Mouse (Mus musculus) midbrain, embryonic 15.5 days (tissue): ENCODE measurements around the gene Try4. TPM values are rescaled to one million over a fixed set of nuclear protein-coding genes. Genes with fewer than 3 reads are reported as not detected.
"Not testable (repeated sequence)": the region's sequence is repeated elsewhere in the genome, so short reads cannot be mapped to it uniquely, and the experiment has no call there.

Experiments
- ATAC-seq: fragments of 200-750 bp; cut with Nextera tagmentation; replicated peaks from 2 replicates; pipeline ENCODE4 v1.8.0; 2017; ENCODE audit warnings: moderate TSS enrichment
- H3K27ac ChIP-seq: fragments of 300-500 bp; sonication (generic); 2 replicates; pipeline ENCODE4 v1.5.1; 2015; ENCODE audit warnings: mild to moderate bottlenecking, inconsistent platforms
- H3K27me3 ChIP-seq: fragments of 300-500 bp; sonication (generic); replicated peaks from 2 replicates; pipeline ENCODE4 v1.6.1; 2015; ENCODE audit warnings: inconsistent platforms
- H3K36me3 ChIP-seq: fragments of 300-500 bp; sonication (generic); replicated peaks from 2 replicates; pipeline ENCODE4 v1.6.1; 2015; ENCODE audit warnings: inconsistent platforms
- H3K4me1 ChIP-seq: fragments of 300-500 bp; sonication (generic); 2 replicates; pipeline ENCODE4 v1.6.1; 2015; ENCODE audit warnings: inconsistent platforms
- H3K4me2 ChIP-seq: fragments of 300-500 bp; sonication (generic); 2 replicates; pipeline ENCODE4 v1.6.1; 2015; ENCODE audit warnings: inconsistent platforms, mild to moderate bottlenecking, moderate library complexity
- H3K4me3 ChIP-seq: fragments of 300-500 bp; sonication (generic); 2 replicates; pipeline ENCODE4 v1.5.1; 2015; ENCODE audit warnings: mild to moderate bottlenecking, inconsistent platforms
- H3K9ac ChIP-seq: fragments of 300-500 bp; sonication (generic); 2 replicates; pipeline ENCODE4 v1.6.1; 2015; ENCODE audit warnings: mild to moderate bottlenecking, inconsistent platforms
- H3K9me3 ChIP-seq: fragments of 300-500 bp; sonication (generic); 2 replicates; pipeline ENCODE4 v1.6.1; 2016; ENCODE audit warnings: inconsistent platforms
- WGBS: fragments of 180-500 bp; shearing (Covaris S2); methylation state at CpG from one replicate; pipeline ENCODE4 v1.1.7; 2015; ENCODE audit warnings: mixed read lengths; 5-methylcytosine and 5-hydroxymethylcytosine counted together
- polyA plus RNA-seq: library from polyadenylated mRNA; unstranded; fragments of >200 nt; fragmentation: Nextera tagmentation; extraction: Ambion mirVana; gene quantifications from 2 replicates; pipeline ENCODE4 v1.2.1, GENCODE M21; 2015

Try4 gene
- polyA plus RNA-seq, result not detected in 2 replicates

GRCm38 (mm10) chr6:41301969-41302368, at the start of gene Try4:
TSS of gene Try4 (plus strand) at chr6:41302269.
- H3K27me3 ChIP-seq, result no peaks in the 10 kb centered on the region
- no peak within 1 kb of the TSS for H3K9ac ChIP-seq
- H3K36me3 ChIP-seq, result no peaks in the 10 kb centered on the region
- 74% methylated on average over 1 of the region's 1 CpGs for WGBS
- H3K27ac ChIP-seq, result no peak within 1 kb of the TSS
- no peak within 1 kb of the TSS for H3K4me2 ChIP-seq
- H3K4me3 ChIP-seq, result no peak within 1 kb of the TSS
- H3K4me1 ChIP-seq, result no peaks in the 10 kb centered on the region
- no peak for ATAC-seq
- H3K9me3 ChIP-seq, result no peaks in the 10 kb centered on the region

GRCm38 (mm10) chr6:41253314-41253713, 48.8 kb upstream of the Try4 start:
- not testable (repeated sequence) for H3K4me2 ChIP-seq, H3K4me1 ChIP-seq, H3K27ac ChIP-seq, H3K9me3 ChIP-seq, H3K4me3 ChIP-seq, ATAC-seq, H3K9ac ChIP-seq, H3K27me3 ChIP-seq, H3K36me3 ChIP-seq
- 87% methylated on average over 9 of the region's 9 CpGs for WGBS

GRCm38 (mm10) chr6:41256424-41256823, 45.6 kb upstream of the Try4 start:
- H3K9ac ChIP-seq, result no peak overlapping the region
- no peak overlapping the region for H3K4me2 ChIP-seq
- WGBS, result 90% methylated on average over 2 of the region's 2 CpGs
- H3K4me3 ChIP-seq, result no peak overlapping the region
- H3K27ac ChIP-seq, result no peak overlapping the region
- ATAC-seq, result no peak
- no peaks in the 10 kb centered on the region for H3K9me3 ChIP-seq
- H3K36me3 ChIP-seq, result no peaks in the 10 kb centered on the region
- no peaks in the 10 kb centered on the region for H3K4me1 ChIP-seq
- H3K27me3 ChIP-seq, result no peaks in the 10 kb centered on the region

GRCm38 (mm10) chr6:41257432-41257831, 44.6 kb upstream of the Try4 start:
- 92% methylated on average over 3 of the region's 3 CpGs for WGBS

DNA sequence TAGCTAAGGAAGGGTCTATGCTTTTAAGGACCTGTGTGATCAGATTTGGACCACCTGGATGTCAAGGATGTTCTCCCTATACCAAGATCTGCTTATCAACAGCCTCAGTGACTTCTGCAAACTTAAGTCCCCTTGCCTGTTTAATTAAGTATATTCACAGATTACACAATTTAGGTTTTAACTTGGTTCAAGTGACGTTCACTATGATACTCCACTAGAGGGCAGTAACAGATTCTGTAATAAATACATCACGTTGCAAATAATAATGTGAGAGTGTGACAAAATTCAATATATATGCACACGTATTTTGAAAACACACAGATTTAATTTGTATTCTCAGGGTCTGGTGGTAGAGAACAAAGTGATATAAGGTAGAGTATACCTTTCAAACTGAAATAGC, 39.3 kb upstream of the Try4 start:
- H3K9ac ChIP-seq, result no peak overlapping the region

More at GRCm38 (mm10) chr6:41257432-41257831, 44.6 kb upstream of the Try4 start:
- Histone ChIP-seq H3K27me3 (no peaks in the 10 kb centered on the region), H3K4me2 (no peak overlapping the region), H3K4me3 (no peak overlapping the region), H3K36me3 (no peaks in the 10 kb centered on the region), H3K27ac (no peak overlapping the region), H3K4me1 (no peaks in the 10 kb centered on the region), H3K9me3 (no peaks in the 10 kb centered on the region), H3K9ac (no peak overlapping the region)
- ATAC-seq, result no peak

GRCm38 (mm10) chr6:41266140-41266539, 35.9 kb upstream of the Try4 start:
- 93% methylated on average over 6 of the region's 6 CpGs for WGBS
- Histone ChIP-seq H3K4me2 (no peak overlapping the region), H3K36me3 (no peaks in the 10 kb centered on the region), H3K27ac (no peak overlapping the region), H3K4me1 (no peaks in the 10 kb centered on the region), H3K27me3 (no peaks in the 10 kb centered on the region), H3K4me3 (no peak overlapping the region), H3K9ac (no peak overlapping the region), H3K9me3 (no peaks in the 10 kb centered on the region)
- no peak for ATAC-seq

More for the DNA sequence above, 39.3 kb upstream of the Try4 start:
- Histone ChIP-seq H3K4me2 (no peak overlapping the region), H3K4me1 (no peaks in the 10 kb centered on the region), H3K27ac (no peak overlapping the region), H3K27me3 (no peaks in the 10 kb centered on the region), H3K9me3 (no peaks in the 10 kb centered on the region), H3K36me3 (no peaks in the 10 kb centered on the region), H3K4me3 (no peak overlapping the region)
- no peak for ATAC-seq
- 34% methylated on average over 3 of the region's 3 CpGs for WGBS

GRCm38 (mm10) chr6:41298255-41298654, 3.8 kb upstream of the Try4 start:
- Histone ChIP-seq H3K27ac (no peak overlapping the region), H3K4me1 (no peaks in the 10 kb centered on the region), H3K9ac (no peak overlapping the region), H3K9me3 (no peaks in the 10 kb centered on the region), H3K27me3 (no peaks in the 10 kb centered on the region), H3K36me3 (no peaks in the 10 kb centered on the region), H3K4me3 (no peak overlapping the region), H3K4me2 (no peak overlapping the region)
- WGBS, result 19% methylated on average over 1 of the region's 1 CpGs
- ATAC-seq, result no peak

DNA sequence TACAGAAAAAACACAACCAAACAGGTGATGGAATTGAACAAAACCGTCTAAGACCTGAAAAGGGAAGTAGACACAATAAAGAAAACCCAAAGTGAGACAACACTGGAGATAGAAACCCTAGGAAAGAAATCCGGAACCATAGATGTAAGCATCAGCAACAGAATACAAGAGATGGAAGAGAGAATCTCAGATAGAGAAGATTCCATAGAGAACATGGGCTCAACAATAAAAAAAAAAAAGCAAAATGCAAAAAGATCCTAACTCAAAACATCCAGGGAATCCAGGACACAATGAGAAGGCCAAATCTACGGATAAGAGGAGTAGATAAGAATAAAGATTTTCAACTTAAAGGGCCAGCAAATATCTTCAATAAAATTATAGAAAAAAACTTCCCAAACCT, 14.7 kb downstream of the Try4 start, which contains the start of gene Try5:
Gene Try5 (minus strand): TSS at position 101 of the 400 bp plus-strand sequence.
- not testable (repeated sequence) for H3K9me3 ChIP-seq, H3K4me3 ChIP-seq, H3K4me2 ChIP-seq, H3K27me3 ChIP-seq, H3K36me3 ChIP-seq, H3K4me1 ChIP-seq, H3K27ac ChIP-seq, H3K9ac ChIP-seq, ATAC-seq
- 70% methylated on average over 3 of the region's 3 CpGs for WGBS

- H3K4me3 ChIP-seq, result no peak within 1 kb of the TSS
- no peaks in the 10 kb centered on the region for H3K27me3 ChIP-seq
- H3K4me2 ChIP-seq, result no peak within 1 kb of the TSS
- H3K9ac ChIP-seq, result no peak within 1 kb of the TSS
- H3K9me3 ChIP-seq, result no peaks in the 10 kb centered on the region
- H3K4me1 ChIP-seq, result no peaks in the 10 kb centered on the region
- no peaks in the 10 kb centered on the region for H3K36me3 ChIP-seq
- ATAC-seq, result no peak
- no peak within 1 kb of the TSS for H3K27ac ChIP-seq
- 83% methylated on average over 2 of the region's 2 CpGs for WGBS
Observed at GRCm38 (mm10) chr6:41353932-41354331, 51.9 kb downstream of the Try4 start, which contains the start of gene Try10. TSS of gene Try10 (plus strand) at chr6:41354105.

Other genes starting within 250 kb of the Try4 start
- gene Try5, start 14.6 kb downstream of the Try4 start, polyA plus RNA-seq, result not detected in 2 replicates
- not detected in 2 replicates for gene Try10, start 51.8 kb downstream of the Try4 start, polyA plus RNA-seq
- not detected in 2 replicates for gene Prss3, start 75.4 kb downstream of the Try4 start, polyA plus RNA-seq
- gene Gm5771, start 90.1 kb downstream of the Try4 start, polyA plus RNA-seq, result not detected in 2 replicates
- gene Gm10334, start 143.9 kb downstream of the Try4 start, polyA plus RNA-seq, result not detected in 2 replicates
- not detected in 2 replicates for gene Prss1, start 156.7 kb downstream of the Try4 start, polyA plus RNA-seq
- gene Prss2, start 219.5 kb downstream of the Try4 start, polyA plus RNA-seq, result not detected in 2 replicates